Mouse (Mus musculus): Measurements from ENCODE around the gene Slc28a3.

The Slc28a3 gene

DNA sequence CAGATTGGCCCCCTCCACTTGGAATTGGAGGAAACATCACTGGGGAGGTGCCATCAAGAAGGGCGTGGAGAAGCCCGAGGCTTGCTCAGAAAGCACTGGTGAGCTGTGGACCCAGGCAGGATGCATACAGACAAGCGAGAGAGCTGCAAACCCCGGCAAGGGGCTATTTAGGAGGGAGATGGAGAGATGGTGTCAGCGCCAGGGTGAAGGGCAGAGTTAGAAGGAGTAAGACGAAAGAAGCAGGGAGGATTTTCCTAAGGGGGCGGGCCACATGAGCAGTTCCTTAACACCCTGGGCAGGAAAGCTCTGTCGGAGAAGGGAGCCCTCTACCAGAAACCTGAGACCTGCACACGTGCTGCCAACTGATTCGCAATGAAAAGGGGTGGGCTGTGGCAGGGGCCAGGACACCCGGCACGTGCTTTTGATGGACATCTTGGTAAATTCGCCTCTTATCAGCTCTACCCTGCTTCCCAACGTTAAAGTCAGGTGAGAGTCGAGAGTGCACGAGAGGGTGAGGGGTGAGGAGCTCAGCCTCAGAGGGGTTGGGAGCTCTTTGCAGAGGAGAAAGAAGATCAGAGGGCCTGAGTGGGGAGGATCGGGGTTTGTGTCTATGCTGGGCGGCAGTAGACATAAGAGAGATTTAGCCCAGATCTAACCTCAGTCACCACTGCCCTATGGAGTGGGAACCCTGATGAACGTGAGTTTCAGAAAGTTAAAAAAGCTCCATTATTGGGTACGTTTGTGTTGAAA lies 87.5 kb downstream of the Slc28a3 start:
- DNase-seq (ENCODE audit: low spot score), result no peak

DNA sequence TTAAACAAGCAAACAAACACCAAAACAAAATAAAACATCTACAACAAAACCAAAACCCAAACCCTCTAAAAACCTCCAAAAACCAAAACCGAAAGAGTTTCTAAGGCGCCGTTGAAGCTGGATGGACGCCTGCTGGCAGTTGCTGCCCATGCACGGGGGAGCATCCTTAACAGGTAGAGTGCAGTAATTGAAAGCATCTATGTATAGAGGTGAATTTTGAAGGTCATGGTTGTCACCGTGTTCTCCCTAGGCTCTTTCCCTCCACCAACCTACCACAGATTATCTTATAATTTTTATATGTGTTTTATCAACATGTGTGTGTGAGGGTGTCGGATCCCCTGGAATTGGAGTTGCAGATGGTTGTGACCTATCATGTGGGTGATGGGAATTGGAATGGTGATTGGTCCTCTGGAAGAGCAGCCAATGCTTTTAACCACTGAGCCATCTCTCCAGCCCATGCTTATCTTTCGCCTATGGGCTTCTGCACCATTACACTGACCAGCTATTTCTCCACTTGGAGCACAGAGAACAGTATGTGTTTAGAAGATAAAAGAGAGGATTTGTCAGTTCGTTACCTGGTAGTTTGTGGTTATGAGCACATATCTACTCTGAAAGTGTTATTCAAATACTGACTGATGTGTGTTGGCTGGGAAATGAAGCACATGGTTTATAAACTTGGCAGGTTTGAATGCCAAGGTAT lies 89.2 kb downstream of the Slc28a3 start:
- no peak for DNase-seq (ENCODE audit: low spot score)

DNA sequence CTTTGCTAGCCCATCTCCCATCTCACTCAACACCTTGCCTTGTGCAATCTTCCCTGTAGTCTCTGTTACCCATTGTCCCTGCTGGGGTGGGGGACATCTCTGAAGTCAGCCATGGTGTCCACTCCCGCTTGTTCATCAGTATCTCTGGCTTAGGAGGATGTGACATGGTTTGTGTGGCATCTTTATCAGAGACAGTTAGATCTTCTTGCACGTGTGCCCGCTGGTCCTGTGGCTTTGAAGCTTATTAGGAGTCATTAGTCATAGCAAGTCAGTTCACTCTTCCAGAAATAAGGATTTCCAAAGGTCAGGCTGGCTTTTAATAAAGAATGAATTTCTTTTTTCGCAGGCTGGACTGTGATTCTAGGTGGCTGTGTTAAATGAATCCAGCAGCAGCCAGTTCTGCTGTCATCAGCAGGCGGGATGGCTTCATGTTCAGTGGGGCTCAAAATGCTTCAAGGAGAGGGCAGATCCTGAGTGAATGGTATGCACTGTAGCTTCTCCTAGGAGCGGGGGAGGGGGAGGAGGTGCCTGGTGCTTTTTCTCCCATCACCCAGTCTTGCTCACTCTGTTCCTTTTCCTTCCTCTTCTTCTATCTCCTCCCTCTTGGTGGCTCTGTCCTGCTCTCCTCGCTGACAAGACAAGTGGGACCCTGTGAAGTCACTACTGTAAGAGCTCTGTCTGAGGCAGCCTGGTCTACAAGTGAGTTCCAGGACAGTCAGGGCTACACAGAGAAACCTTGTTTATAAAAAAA lies 89.9 kb downstream of the Slc28a3 start:
- DNase-seq (ENCODE audit: low spot score), result no peak

DNA sequence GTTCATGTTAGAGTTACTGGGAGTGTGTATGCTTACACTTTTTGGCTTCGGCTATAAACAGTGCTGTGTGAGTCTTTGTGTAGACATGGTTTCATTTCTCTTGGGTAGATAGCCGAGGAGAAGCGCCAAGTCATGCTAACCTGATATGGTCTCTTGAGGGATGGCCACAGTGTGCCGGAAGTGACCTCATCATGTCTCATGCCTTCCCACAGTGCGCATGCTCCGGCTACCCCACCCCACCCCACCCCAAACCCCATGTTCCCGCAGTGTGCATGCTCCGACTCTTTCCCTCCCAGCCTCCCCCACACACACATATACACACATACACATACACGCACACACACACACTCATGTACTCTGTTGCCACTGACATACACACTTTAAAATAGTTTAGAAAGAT lies 90.6 kb downstream of the Slc28a3 start:
- no peak for DNase-seq (ENCODE audit: low spot score)

DNA sequence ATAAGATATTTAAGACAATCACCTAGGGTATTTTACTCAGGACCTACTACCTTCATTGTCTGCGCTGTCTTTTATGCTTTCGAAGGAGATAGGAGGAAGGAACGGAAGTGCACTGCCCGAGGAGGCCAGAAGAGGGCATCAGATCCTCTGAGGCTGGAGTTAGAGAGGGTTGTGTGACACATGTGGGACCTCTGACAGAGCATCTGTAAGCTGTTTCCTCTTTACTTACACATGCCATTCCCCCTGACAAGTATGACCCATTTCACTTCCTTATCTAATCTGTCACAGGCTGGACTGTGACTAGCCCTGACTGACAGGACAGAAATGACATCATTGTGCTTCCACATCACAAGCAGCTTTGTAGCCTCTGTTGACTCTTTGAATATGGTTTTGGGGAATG lies 94.4 kb downstream of the Slc28a3 start:
- DNase-seq (ENCODE audit: low spot score), result no peak

DNA sequence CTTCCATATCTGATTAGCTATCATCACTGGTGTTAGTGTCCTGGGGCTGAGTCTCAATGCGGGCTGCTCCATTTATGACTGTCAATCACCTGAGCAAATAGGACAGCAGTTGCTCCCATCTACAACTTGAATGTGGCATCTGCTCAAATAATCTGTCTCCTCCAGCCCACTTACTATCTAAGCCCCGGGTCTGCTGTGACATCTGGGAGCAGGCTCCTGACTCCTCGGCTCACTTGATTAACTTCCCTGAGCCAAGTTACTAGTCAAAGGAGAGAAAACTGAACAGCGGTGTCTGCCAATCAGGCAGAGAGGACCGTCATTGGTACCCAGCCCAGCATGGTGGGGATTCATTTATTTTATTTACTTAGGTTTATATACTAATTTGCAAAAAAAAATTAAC lies 95.0 kb downstream of the Slc28a3 start:
- DNase-seq (ENCODE audit: low spot score), result no peak

DNA sequence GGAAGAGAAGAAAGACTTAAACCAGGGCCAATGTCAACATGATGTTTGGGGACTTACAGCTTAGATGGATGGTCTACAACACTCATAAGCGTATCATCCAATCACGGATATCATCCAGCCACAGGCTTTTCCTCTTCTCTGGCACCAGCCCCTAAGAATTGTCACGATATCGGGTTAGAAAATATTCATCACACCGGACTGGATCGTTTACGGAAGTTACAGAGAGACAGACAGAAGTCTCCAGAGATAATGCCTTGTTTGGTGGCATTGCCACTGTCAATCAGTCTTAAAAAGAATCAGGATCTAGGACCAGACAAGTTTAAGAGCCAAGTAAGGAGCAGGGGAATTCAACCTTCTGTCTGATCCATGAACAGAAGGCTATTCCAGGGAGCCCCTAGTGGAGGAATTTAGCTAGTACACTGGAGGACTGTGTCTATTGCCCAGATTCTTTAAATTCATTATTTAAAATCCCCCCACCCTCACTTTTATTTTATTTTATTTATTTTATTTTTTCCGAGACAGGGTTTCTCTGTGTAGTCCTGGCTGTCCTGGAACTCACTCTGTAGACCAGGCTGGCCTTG lies 96.4 kb downstream of the Slc28a3 start:
- DNase-seq (ENCODE audit: low spot score), result no peak

DNA sequence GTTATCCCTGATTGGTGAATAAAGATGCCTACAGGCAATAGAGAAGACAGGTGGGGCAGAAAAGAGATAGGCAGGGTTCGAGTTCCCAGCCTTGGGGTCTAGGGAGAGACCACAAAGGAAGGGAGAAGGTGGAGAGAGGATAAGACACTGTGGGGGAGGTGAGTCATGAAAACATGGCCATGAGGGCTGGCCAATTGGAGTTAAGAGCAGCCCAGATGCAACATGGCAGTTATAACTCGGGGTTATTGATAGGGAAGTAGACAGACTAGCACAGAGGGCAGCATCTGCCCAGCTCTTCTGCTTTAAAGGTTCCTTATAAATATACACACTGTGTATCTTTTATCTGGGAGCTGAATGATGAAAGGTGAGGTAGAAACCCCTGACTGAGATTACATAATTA lies 98.8 kb downstream of the Slc28a3 start:
- no peak for DNase-seq (ENCODE audit: low spot score)

DNA sequence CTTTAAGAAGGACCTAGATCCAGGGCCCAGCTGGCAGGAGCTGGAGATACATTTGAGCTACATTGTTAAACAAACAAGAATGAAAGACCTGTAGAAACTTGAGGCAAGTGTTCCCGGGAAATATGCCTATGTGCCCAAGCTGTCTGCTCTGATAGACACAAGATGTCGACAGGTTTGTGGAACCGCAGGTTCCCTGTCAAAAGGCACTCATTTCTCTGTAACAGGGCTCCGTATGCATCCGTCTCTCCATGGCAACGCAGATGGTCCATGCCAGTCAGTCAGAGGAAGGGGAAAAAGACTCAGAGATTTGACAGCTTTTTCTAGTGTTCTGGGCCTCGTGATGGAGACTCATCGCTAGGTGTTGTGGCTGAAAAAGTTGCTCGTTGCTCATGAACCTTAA lies 99.4 kb downstream of the Slc28a3 start:
- DNase-seq (ENCODE audit: low spot score), result no peak

DNA sequence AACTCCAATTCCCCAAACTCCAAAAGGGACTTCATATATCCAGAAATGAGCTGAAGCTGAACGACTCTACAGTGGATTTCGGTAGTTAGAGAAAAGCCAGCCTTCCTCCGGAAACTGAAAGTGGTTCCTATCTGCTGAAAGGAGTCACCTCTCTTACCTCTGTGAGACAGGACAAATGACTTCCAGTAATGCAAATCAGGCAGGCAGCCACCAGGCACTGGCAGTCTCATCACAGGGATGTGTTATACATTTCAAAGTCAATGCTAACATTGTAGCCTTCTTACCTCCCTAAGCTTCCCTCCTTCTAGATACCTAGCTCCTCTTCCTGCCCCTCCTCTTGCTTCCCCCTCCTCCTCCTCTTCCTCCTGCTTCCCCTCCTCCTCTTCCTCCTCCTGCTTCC lies 101.4 kb downstream of the Slc28a3 start:
- DNase-seq (ENCODE audit: low spot score), result no peak

DNA sequence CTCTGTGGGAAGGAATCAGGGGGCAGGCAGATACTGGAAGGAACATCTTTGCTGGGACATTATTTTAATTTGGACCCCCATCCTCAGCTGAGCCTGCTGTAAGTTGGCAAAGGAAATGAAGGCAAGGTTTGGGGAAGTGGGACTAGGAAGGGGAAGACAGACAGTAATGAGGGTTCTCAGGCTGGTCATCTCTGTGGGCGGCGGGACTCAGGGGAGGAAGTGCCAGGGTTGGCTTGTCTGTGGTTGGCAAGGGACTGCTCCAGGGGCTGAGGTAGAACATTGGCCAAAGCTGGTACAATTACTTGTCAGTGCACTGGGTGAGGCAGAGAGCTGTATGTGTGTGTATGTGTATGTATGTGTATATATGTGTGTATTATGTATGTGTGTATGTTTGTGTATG lies 107.1 kb downstream of the Slc28a3 start:
- no peak for DNase-seq (ENCODE audit: low spot score)

DNA sequence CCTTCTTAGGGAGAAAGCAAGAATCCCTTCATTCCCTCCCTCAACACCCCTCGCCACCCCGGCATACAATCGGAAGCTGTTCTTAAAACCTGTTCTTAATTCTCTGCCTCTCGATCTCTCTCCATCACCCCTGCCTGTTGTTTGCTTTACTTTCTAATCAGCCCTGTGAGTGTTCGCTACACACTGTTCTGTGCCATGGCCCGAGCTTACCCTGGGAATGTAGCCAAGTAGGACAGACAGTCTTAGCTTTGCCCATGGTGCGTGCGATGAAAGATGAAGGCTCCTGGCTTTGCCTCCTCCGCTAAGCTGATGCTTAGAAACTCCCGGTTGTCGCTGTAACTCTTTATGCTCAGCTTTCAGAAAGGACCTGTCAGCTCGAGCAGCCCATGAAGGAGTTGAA lies 112.9 kb downstream of the Slc28a3 start:
- no peak for DNase-seq (ENCODE audit: low spot score)
